Mouse (Mus musculus) adipocyte (in vitro differentiated cells): Measurements from ENCODE around the gene Hdhd5.
A peak's percentile ranks its signal among the peaks of the same experiment; 100 is the strongest.

Source experiments
- DNase-seq: peaks from one replicate; pipeline ENCODE4 v3.0.0-alpha.2; 2016; ENCODE audit warnings: low spot score

The Hdhd5 gene

GRCm38 (mm10) chr6:120483211-120483626 is 47.9 kb downstream of the Hdhd5 start:
- peak; percentile 60 for DNase-seq

DNA sequence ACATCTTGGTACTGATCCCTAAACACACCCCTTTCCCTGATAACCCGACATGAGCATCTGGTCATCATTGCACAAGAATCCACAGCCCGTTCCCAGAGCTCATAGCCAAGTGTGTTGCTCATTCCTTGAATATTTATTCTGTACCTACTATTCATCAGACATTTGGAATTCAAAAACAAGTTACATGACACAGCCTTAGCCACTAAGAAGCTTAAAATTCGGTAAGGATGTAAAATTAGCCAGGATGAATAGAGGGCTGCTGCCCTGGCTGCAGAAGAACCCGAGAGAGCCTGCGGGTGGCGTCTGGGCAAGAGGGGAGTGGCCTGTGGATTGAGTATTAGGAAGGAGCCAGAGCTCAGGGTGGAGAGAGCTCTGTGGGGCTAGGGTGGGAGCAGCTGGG is 48.4 kb downstream of the Hdhd5 start:
- DNase-seq: peak; percentile 65

GRCm38 (mm10) chr6:120482021-120482420 is 49.1 kb downstream of the Hdhd5 start:
- DNase-seq: no peak

DNA sequence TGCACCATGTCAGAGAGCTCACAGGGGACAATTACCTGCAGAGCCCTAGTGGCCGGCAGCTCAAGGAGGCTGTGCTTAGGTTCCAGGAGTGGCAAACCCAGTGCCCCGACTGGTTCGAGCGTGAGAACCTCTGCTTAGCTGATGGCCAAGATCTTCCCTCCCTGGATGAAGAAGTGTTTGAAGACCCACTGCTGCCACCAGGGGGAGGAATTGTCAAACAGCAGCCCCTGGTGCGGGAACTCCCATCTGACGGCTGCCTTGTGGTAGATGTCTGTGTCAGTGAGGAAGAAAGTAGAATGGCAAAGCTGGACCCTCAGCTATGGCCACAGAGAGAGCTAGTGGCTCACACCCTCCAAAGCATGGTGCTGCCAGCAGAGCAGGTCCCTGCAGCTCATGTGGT is 49.6 kb downstream of the Hdhd5 start:
- peak; percentile 33 for DNase-seq

DNA sequence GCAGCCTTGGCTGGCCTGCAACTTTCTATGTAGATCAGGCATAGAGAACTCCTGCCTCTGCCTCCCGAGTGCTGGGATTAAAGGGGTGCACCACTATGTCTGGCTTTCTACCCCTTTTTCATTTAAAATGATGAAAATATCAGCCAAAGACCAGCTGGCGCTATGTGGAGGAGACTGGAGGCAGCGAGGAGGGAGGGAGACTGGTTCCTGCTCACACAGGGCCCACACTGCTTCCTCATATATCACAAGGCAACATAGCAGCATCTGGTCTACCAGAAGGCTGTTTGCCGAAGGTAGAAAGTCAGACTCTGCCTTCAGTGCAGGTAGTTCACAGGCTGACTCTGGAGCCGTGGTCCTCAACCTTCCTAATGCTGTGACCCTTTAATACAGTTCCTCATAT is 50.8 kb downstream of the Hdhd5 start:
- DNase-seq: no peak

DNA sequence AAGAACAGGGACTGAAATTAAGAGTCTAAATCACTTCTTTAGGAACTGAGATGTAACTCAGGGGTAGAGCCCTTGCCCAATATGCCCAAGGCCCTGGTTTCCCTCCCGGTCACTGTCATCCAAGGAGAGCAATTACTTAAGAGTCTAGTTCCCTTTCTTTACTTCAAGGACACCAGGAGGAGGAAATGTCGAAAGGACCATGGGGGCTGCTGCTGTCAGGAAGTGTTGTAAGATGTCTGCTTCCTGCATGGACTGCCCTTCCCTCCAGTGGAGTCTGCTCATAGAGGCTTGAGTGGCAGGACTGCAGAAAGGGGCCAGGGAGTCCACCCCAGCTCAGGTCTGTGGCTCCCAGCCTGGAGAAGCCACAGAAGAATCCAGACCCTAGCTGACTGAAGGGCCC is 51.8 kb downstream of the Hdhd5 start:
- no peak for DNase-seq

GRCm38 (mm10) chr6:120475288-120475687 is 55.8 kb downstream of the Hdhd5 start:
- DNase-seq: no peak

DNA sequence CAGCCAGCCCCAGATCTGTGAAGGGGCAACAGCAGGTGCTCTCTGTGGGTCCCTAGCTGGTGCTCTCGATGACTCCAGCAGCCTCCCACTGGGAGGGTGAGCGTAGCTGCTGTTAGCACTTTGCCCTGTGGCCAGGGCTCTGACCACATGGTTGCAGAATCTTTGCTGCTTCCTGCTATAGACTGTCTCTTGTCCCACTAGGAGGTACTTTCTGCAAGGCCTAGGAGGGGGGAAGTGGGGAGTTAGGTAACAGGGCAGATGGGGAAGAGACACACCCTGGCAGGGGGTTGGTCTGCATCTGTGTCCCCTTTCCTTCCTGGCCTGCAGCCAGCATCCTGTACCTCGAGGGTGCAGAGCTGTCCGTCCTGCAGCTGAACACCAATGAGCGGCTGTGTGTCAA is 57.7 kb downstream of the Hdhd5 start:
- DNase-seq: no peak

GRCm38 (mm10) chr6:120472455-120473140 is 58.5 kb downstream of the Hdhd5 start:
- no peak for DNase-seq

DNA sequence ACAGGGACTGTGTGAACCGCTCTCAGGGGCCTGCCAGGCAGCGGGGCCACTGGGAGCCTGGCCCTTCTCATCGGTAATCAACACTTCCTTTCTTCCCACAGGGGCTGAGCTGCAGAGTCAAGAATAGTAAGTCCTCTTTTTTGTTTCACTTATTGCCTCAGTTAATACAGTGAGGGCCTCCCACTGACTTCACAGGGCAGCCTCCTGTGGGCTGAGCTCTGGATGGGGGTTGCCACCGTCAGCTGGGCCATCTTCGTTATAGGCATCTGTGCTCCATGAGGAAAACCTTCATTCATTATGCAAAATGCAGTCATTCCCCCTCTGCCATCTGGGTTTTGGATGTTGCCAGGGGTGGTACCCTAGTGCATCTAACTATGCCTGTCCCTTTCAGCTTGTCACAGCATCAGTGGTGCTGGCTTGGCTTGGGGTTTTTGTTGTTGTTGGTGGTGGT is 59.1 kb downstream of the Hdhd5 start:
- no peak for DNase-seq

GRCm38 (mm10) chr6:120470666-120471065 is 60.5 kb downstream of the Hdhd5 start:
- peak; percentile 67 for DNase-seq

DNA sequence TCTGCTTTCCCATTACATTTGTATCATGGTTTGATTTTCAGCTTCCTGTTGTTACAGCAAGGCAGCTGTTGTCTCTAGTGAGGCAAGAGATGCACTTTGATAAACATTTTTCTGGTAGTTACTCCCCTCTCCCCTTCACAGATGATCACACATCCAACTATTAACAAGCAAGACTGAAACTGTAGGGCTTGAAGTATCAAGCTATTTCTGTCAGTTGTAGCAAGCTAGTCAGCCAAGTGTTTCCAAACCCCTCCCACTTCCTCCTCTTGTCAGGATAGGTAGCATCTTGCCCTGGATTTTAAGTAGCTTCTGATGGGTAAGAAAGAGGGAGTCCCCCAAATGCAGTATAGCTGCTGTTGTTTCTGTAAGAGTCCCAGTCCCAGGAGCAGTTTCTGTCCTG is 61.3 kb downstream of the Hdhd5 start:
- peak; percentile 33 for DNase-seq

DNA sequence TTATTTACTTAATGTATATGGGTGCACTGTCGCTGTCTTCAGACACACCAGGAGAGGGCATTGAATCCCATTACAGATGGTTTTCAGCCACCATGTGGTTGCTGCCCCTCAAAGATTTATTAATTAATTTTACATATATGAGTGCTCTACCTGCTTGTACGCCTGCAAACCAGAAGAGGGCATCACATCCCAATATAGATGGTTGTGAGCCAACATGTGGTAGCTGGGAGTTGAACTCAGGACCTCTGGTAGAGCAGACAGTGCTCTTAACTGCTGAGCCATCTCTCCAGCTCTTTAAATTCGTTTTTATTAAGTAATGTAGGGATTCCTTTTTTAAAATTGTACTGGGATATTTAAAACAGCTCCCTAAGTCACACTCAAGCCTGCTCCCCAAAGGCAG is 61.9 kb downstream of the Hdhd5 start:
- no peak for DNase-seq

GRCm38 (mm10) chr6:120468259-120468658 is 62.9 kb downstream of the Hdhd5 start:
- DNase-seq: no peak

DNA sequence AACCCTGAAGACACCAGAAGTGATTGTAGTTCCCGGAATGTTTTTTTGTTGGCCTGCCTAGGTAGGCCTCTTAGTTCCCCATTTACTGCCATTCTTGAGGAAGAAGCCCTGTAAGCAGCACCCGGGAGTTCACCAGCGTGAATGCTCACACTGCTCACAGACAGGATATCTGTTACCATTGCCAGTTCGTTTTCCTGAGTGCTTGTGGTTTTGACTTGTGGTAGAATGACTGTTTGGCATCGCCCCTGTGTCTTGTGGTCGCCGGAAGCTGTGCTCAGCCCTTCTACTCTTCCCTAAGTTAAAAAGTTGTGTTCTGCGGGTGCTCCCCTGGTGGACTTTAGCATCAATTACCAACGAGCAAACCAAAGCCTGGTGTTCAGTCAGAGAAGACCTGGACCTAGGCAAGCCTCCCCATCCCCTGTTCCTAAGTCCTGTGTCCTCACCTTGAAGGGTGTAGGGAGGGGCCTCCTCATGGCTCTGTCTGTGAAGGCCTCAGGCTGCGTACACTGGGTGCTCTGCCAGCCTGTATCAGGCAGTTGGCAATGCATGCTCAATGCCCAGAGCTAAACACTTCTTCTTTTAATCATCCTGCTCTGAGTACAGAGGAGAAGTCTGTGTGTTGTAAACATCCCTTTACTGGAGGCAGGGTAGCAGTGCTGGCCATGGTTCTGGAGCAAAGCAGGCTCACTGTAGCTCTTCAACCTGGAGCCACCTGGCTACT is 64.3 kb downstream of the Hdhd5 start:
- DNase-seq: no peak

DNA sequence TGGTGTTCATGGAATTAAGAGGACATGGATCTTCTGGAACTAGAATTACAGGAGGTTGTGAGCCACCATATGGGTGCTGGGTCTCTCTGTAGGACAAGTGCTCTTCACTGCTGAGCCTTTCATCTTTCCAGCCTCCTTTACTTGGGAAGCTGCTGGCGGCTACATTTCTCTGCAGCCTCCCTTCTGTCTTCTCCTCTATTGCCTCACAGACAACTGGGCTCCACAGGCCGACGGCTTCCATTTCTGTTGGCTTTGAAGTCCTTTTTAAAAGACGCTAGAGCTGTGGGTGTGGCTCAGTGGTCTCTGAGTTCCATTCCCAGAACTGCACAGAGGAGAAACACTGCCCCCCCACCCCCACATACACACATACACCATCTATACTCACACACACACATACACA is 65.7 kb downstream of the Hdhd5 start:
- DNase-seq: no peak

- DNase-seq: peak; percentile 62
These were observed 66.6 kb downstream of the Hdhd5 start for GRCm38 (mm10) chr6:120464406-120464939.

GRCm38 (mm10) chr6:120463884-120464283 is 67.2 kb downstream of the Hdhd5 start:
- peak; percentile 70 for DNase-seq

- peak; percentile 36 for DNase-seq
These were observed 67.8 kb downstream of the Hdhd5 start, which contains the start of gene Il17ra for GRCm38 (mm10) chr6:120463086-120463871. Il17ra (plus strand) TSS chr6:120463247.

- DNase-seq: no peak
These were observed 68.9 kb downstream of the Hdhd5 start for GRCm38 (mm10) chr6:120462251-120462650.

GRCm38 (mm10) chr6:120461217-120461616 is 69.9 kb downstream of the Hdhd5 start:
- no peak for DNase-seq
